Mouse (Mus musculus) urinary bladder, adult 2 months (tissue): Measurements from ENCODE around the gene Cass4. TPM values are rescaled to one million over a fixed set of nuclear protein-coding genes. Genes with fewer than 3 reads are reported as not detected.

Source experiments
- DNase-seq: peaks from one replicate; pipeline ENCODE4 v3.0.0; 2022; ENCODE audit warnings: low spot score
- polyA plus RNA-seq: library from polyadenylated mRNA; depleted of rRNA; stranded (reverse); fragments of >200 nt; gene quantifications from 2 replicates; pipeline ENCODE4 v1.2.3, GENCODE M21; 2012

The Cass4 gene
- polyA plus RNA-seq, 1 experiment, result 1.3 TPM

DNA sequence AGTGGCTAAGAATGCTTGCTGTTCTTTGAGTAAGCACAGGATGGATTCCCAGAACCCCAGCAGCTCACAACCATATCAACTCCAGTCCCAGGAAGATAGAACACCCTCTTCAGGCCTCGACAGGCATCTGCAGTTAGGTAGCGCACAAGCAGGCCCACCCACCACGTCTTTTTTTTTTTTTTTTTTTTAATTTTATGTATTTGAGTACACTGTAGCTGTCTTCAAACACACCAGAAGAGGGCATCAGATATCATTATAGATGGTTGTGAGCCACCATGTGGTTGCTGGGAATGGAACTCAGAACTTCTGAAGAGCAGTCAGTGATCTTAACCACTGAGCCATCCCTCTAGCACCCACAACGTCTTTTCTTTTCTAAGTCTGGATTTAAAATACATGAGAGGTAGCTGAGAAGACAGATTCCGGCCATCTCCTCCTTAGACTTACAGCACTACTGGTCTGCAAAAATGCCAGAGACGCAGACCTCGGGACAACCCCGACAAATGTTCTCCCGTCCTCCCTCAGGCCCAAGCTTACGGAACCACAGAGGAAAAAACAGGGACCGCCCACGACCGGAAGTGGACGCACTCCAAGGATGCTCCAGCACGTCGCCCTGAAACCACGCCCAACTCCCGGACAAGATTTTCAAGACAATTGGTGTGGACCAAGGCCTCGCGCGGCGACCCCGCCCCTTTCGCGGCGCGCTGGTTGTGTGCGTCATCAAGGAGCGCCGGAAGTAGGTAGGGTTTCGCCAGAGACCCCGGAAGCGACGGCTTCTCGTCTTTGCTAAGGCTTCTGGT, 46.4 kb downstream of the Cass4 start, which contains the start of gene Rtf2:
Rtf2 (plus strand) TSS at position 714 of the 797 bp plus-strand sequence.
- peak; percentile 99 for DNase-seq

DNA sequence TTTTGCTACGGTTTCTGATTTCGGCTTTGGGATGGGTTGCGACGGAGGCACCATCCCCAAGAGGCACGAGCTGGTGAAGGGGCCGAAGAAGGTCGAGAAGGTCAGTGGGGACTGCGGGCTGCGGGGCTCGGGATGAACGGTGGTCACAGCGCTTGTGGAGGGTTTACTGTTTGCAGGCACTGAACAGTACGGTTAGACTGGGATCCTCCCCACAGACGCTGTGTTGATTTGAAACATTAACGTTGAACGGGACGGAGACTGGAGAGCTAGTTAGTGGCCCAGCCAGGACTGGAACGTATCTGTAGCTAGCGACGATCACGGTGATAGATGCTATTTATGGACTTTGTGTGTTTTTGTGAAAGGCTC, 47.0 kb downstream of the Cass4 start:
- no peak for DNase-seq

DNA sequence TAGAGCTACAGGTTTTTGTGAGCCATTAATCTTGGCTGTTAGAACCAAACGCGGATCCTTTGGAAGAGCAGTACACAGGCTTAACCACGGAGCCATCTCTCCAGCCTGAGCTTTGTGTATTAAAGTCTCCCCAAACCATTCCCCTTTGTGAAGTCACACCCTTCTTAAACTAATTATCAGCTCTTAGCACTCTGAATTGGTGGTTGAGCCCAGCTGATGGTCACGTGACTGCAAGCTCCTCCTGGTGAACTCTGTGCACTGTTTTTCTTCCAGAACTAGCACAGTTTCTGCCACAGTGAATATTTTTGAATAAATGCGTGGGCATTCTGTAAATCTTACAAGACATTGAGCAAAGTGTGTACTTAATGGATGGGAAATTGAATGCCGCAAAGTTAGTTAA, 47.6 kb downstream of the Cass4 start:
- no peak for DNase-seq

DNA sequence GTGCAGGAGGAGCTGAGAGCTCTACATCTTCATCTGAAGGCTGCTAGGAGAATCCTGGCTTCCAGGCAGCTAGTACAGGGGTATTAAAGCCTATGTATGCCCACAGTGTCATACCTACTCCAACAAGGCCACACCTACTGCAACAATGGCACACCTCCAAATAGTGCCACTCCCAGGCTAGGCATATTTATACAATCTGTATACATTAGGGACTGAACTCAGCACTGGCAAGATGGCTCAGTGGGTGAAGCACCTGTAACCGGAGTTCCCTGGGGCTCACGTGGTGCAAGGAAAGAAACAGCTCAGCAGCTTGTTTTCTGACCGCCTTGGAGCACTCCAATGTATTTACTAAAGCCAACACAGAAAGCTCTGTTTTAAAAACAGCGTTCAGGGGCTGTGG, 52.0 kb downstream of the Cass4 start:
- DNase-seq, result no peak

DNA sequence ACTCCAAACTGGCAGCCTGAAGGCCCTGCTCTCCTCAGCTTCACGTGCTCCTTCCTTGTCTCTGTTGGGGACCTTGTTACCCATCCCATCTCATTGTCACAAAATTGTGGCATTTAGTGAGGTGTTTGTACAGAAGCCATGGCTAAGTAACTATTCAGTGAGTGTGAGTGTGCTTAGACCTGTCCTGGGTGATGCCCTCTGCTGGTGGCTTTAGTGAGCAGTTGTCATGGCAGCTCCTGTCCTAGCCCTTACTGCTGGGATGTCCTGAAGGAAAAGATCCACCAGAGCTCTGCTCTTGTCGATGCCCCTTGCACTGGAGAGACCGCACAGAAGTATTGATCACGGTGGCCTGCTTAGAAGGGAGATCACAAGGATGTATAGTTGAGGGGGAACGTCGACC, 53.7 kb downstream of the Cass4 start:
- no peak for DNase-seq

DNA sequence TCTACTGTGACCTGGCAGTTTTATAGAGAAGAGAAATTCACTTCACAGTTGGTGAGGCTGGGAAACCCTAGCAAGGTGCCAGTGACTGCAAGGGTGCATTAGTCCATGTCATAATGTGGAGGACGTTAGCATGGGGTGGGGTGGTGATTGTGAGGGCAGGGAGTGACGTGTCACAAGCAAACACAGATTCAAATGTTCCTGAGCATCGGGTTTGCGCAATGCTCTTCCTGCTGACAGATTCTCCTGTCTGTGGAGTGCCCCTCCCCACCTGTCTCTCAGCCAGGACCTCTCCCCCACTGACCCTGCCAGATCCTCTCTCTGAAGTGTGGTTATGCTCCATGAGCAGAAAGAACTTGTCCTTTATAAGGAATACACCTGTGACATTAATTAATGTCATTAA, 54.7 kb downstream of the Cass4 start:
- no peak for DNase-seq

DNA sequence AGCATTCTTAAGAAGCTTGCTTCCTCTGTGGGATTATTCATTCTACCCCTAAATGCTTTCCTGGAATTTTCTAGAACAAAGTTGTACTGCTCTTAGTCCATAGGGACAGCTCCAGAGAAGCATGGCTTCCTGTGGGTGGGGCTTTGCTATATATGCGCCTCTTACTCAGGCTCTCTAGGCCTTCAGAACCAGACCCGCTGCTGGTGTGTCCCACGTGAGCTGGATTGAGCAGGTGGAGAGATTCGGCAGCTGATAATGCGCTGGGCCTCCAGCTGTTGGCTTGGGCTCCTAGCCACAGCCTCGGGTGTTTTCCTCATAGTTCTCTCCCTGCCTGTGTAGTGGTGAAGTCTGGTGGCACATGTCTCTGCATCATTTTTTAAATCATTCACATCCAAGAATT, 57.0 kb downstream of the Cass4 start:
- no peak for DNase-seq

DNA sequence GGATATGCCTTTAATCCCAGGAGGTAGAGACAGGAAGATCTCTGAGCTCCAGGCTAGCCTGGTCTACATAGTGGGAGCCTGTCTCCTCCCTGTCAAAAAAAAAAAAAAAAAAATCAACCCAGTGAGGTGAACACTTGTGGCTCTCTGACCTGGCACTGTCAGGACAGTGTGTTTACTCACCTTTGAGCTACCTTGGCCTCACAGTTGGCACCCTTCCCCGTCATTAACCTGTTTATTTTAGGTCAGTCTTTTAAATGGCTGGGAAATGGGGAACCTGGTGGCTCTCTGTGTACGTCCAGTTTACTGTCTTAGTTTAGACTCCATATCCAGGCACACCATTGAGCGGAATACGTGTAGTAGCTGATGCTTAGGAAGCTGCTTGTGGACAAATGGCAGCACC, 58.4 kb downstream of the Cass4 start:
- no peak for DNase-seq

DNA sequence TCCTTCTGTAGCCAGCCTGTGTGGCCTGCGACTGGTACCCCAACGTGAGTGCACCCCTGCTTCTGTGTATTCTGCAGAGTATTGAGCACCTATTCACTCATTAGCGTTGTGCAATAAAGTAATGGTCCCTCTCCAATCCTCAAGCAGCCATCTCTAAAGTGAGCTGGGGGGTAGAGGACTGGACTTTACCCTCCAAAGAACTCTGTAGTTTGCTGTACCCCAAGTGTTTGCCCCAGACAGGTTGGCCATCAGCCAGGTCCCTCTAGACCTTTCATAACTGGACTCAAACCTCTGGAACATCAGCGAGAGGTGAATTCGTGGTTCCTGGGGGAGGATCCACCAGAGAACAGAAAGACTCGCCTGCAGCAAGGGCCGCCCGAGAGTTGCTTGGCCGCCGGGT, 58.9 kb downstream of the Cass4 start:
- no peak for DNase-seq

DNA sequence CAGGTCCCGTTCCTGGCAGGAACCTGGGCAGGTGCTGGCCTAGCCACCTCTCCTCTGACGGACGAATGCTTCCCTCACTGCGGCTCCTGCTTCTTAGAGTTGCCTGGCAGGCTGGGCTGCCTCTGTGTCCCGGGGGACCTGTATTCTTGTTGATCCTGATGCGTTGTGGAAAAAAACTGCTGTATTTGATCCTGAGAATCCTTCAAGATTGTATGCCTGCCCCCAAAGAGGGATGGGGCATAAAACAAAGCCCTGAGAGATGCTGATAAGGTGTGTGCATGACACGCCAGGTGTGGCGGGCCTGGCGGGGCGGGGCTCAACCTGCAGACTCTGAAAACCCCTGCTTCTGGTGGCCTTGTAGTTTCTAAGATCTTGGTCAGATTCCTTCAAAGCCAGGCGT, 64.9 kb downstream of the Cass4 start, which contains the start of gene Gcnt7:
Gcnt7 (minus strand) TSS at position 101 of the 400 bp plus-strand sequence.
- DNase-seq, result no peak

DNA sequence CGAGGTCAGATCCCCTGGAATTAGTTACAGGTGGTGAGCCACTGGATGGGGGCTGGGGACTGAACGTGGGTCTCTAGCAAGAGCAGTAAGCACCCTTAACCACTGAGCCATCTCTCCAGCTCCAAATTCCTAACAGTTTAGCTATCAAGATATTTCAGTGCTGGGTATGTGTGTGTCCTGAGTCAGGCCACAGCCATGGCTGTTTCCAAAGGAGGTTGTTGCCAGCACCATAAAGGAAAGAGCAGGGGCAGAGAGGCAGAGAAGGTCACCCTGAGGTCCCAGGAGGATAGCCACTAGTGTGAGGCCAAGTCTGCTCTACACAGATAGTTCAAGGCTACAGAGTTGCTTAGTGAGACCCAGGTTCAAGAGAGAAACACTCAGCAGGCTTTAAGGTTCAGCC, 67.1 kb downstream of the Cass4 start:
- no peak for DNase-seq

DNA sequence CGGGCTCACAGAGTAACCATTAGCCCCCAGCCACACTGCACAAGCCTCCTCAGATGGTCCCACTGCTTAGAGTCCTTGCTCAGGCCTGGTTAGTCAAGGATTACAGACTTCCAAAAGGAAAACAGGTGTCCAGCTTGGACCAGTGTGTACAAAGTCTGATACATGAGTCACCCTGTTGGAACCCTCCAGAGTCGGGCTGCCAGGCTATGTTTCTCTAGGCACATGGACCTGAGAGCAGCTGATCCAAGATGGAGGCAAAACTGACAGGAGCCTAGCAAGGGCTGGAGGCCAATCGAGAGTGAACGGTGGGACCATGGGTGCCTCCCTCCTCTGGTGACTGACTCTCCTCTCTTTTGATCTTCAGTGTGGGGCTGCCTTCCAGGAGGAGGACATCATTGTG, 69.2 kb downstream of the Cass4 start:
- DNase-seq, result no peak

DNA sequence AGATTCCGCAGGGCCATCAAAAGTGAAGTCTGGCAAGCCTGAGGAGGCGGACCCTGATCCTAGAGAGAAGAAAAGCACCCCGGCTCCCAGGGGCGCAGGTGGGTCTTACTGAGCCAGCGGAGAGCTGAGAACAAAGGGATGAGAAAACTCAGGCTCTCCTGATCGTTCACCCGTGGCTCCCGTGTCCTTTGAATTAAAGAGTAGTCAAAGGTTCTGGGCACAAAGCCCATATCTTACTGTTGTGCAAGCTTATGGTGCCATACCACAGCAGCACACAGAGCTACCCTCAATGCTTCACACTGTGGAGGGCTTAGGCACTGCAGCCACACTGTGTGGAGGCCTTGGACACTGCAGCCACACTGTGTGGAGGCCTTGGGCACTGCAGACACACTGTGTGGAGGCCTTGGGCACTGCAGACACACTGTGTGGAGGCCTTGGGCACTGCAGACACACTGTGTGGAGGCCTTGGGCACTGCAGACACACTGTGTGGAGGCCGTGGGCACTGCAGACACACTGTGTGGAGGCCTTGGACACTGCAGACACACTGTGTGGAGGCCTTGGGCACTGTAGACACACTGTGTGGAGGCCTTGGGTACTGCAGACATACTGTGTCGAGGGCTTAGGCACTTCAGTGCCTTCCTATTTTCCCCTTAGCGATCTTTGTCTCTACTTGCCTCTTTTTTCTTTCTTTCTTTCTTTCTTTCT, 73.0 kb downstream of the Cass4 start:
- DNase-seq, result no peak

DNA sequence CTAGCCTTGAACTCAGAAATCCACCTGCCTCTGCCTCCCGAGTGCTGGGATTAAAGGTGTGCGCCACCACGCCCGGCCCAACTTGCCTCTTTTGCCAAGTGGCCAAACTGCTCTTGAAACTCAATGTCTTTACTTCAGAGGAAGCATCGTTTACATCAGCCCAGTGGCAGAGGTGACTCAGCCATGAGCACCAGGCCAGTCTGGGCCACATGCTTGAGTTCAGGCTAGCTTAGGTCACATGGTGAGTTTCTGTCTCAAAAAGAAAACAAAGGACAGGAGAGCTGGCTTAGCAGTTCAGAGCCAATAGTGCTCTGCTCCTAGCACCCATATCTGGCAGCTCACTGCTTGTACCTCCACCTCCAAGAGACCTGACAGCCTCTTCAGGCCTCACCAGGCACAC, 73.6 kb downstream of the Cass4 start:
- no peak for DNase-seq

DNA sequence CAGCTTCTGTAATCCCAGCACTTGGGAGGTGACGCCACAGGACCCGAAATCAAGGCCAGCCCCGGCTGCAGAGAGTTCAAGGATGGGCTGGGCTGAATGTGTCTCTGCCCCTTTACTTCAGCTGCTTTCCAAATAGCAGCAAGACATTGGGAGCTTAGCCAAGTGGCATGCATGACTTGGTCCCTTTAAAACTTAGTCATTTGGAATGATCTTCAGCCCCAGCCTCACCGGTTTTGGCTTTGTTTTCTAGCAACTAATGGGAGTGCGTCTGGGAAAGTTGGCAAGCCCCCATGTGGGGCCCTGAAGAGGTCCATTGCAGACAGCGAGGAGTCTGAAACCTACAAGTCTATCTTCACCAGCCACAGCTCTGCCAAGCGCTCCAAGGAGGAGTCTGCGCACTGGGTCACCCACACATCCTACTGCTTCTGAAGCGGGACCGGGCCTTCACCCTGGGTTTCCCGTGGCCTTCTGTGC, 74.8 kb downstream of the Cass4 start:
- DNase-seq, result no peak

DNA sequence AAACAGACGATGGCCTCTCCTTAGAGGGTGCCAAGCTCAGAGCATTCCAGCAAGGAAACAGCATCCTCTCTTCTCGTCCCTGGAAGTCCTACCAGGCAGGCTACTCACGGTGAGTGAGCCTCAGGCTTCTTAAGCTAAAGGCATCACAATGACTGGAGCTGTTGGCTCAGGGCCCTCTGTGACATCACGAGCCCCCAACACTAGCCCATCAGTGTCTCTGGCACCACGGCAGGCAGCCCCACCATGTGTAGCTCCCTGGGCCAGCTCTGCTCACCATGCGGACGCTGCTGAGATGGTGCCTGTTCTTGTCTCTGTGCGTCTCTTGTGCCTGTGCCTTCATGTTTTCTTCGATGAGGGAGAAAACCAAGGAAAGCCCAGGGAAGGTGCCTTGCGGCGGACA, 78.7 kb downstream of the Cass4 start, which contains the start of gene Fam209:
Fam209 (plus strand) TSS at position 203 of the 400 bp plus-strand sequence.
- no peak for DNase-seq

DNA sequence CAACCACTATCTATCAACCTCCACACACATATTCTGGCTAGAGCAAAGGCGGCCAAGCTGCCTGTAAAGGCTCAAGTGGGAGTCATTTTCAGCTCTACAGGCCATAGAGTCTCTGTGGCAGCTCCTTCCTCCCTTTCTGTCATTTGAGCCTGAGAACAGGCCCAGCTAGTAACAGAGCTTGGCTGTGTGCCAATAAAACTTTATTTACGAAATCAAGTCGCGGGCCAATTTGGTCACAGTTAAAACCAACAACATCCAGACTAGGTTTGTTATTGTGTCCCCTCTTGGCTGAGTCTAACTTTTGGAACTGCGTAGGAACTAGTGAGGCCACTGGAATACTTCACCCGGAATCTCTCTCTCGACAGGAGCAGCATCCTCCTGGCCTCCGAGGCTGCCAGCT, 80.0 kb downstream of the Cass4 start:
- no peak for DNase-seq

DNA sequence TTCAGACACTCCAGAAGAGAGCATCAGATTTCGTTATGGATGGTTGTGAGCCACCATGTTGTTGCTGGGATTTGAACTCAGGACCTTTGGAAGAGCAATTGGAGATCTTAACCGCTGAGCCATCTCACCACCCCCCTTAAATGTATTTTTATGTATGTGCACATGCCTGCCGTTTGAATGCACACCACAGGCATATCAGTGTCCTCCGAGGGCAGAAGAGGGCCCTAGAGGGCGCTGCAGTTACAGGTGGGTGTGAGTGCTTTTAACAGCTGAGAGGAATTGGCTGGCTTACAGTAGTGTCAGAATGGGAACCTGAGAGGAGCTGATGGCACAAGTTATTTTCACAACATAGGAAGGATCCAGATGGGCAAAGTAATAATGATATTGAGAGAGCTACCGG, 81.4 kb downstream of the Cass4 start:
- DNase-seq, result no peak

DNA sequence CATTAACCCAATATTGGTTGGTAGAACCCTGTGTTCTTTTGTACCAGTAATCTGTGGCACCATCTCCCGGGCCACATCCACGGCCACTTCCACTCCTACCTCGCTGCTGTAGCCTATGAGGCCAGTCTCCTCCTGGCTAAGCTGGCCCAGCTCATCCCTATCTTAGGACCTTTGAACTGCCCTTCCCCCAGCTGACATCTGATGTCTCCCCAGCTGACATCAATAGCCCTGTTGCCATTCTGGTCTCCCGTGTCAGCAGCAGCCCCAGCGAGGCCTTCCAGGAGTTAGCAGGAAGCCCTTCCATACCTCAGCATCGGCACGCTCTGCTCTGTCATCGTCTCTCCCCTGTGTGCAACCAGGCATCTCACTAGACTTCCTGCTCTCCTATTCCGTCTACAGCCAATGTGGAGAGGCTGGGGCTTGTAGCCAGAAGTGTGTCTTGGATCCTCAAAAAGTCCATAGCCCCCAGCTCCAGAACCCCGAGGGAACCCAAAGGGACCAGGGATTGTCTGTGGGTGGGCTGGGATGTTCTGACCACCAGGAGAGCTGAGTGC, 83.2 kb downstream of the Cass4 start:
- no peak for DNase-seq

DNA sequence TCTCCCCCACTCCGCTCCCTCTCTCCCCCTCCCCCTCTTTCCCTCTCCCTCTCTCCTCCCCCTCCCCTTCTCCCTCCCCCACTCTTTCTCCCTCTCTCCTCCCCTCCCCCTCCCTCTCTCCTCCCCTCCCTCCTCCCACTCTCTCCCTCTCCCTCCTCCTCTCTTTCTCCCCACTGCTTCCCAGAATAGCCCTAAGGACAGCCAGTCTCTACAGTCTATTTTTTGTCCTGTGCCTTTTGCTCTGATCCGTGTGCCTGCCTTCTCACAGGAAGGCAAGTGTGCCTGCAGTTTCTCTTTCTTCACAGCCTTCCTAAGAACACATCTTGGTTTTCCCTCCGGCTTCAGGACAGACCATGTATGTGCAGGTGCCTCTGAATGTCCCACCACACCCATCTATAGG, 83.8 kb downstream of the Cass4 start:
- no peak for DNase-seq

DNA sequence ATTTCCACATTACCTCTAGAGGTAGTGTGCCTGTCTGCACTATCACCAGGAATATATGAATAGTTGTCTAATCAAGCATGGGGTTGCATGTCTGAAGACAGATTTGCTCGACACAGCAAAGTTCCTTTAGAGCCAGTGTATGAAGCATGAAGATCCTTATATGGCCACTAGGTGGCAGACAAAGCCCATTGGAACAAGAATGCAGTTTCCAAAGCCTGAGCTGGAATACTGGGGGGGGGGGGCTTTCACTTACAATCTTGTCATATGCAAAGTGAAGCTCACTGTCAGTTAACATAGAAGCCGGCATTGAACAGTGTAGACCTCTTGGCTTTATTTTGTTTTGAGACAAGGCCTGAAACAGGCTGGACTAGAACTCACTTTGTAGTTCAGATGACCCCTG, 84.3 kb downstream of the Cass4 start:
- no peak for DNase-seq

DNA sequence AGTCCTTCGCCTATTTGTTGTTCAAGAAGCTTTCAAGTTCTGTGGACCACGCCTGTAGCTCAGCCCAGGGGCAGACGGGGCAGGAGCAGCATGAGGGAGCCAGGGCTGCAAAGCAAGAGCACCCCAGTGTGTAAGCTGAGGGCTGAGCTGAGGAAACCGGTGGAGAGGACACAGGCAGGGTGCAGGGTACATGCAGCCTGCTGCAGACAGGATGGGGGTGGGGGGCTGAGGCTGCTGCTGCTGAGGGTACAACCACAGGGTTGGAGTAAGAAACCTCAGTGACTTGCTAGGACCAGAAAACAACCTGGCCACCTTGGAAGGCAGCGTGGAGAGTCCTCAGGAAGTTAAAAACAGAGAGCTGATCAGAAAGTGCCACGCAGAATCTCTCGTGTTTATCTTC, 86.7 kb downstream of the Cass4 start:
- no peak for DNase-seq
